Mouse (Mus musculus): ENCODE measurements around the gene Gm10024. TPM values are rescaled to one million over a fixed set of nuclear protein-coding genes. Genes with fewer than 3 reads are reported as not detected.
"Not testable (repeated sequence)": the region's sequence is repeated elsewhere in the genome, so short reads cannot be mapped to it uniquely, and the experiment has no call there.

Gene Gm10024
- polyA plus RNA-seq, 1 experiment from 2014 or later, result not detected

- DNase-seq (ENCODE audit: low spot score), result no peak
- H3K36me3 ChIP-seq (ENCODE audit: control insufficient read depth, insufficient read depth, low read length), result no peaks in the 10 kb centered on the region
- WGBS, result 80% methylated on average over 1 of the region's 1 CpGs
Observed at GRCm38 (mm10) chr10:77715507-77715906, 4.2 kb downstream of the Gm10024 start, which contains the start of gene Gm10142. TSS of gene Gm10142 (plus strand) at chr10:77715807.

GRCm38 (mm10) chr10:77720299-77720698, 9.0 kb downstream of the Gm10024 start, which contains the start of gene Krtap12-1:
TSS of gene Krtap12-1 (plus strand) at chr10:77720599.
- not testable (repeated sequence) for H3K9me3 ChIP-seq (ENCODE audit: control insufficient read depth, low read length); H3K4me3 ChIP-seq (ENCODE audit: low read depth, low read length); H3K9ac ChIP-seq (ENCODE audit: low read length); H3K4me1 ChIP-seq (replicated peaks; ENCODE audit: control insufficient read depth, insufficient read depth, low read length); ATAC-seq (replicated peaks; ENCODE audit: low FRiP score); H3K27ac ChIP-seq (ENCODE audit: low read depth, low read length); DNase-seq (ENCODE audit: low spot score); H3K36me3 ChIP-seq (ENCODE audit: control insufficient read depth, insufficient read depth, low read length); H3K27me3 ChIP-seq (ENCODE audit: control insufficient read depth, insufficient read depth, low read length); H3K4me2 ChIP-seq (ENCODE audit: low read depth, low read length, severe bottlenecking)
- WGBS, result 64% methylated on average over 1 of the region's 1 CpGs

More at GRCm38 (mm10) chr10:77715507-77715906, 4.2 kb downstream of the Gm10024 start, which contains the start of gene Gm10142:
- H3K4me2 ChIP-seq (ENCODE audit: low read depth, low read length, severe bottlenecking), result no peak within 1 kb of the TSS
- H3K27ac ChIP-seq (ENCODE audit: low read depth, low read length), result no peak within 1 kb of the TSS
- H3K9ac ChIP-seq (ENCODE audit: low read length), result no peak within 1 kb of the TSS
- no peaks in the 10 kb centered on the region for H3K4me1 ChIP-seq (replicated peaks; ENCODE audit: control insufficient read depth, insufficient read depth, low read length)
- H3K27me3 ChIP-seq (ENCODE audit: control insufficient read depth, insufficient read depth, low read length), result no peaks in the 10 kb centered on the region
- no peak for ATAC-seq (replicated peaks; ENCODE audit: low FRiP score)
- H3K9me3 ChIP-seq (ENCODE audit: control insufficient read depth, low read length), result no peaks in the 10 kb centered on the region
- H3K4me3 ChIP-seq (ENCODE audit: low read depth, low read length), result no peak within 1 kb of the TSS

GRCm38 (mm10) chr10:77724855-77725254, 13.6 kb downstream of the Gm10024 start:
- H3K27ac ChIP-seq (ENCODE audit: low read depth, low read length), result no peak overlapping the region
- H3K4me2 ChIP-seq (ENCODE audit: low read depth, low read length, severe bottlenecking), result no peak overlapping the region
- no peak for ATAC-seq (replicated peaks; ENCODE audit: low FRiP score)
- H3K4me3 ChIP-seq (ENCODE audit: low read depth, low read length), result no peak overlapping the region
- H3K27me3 ChIP-seq (ENCODE audit: control insufficient read depth, insufficient read depth, low read length), result no peaks in the 10 kb centered on the region
- no peaks in the 10 kb centered on the region for H3K9me3 ChIP-seq (ENCODE audit: control insufficient read depth, low read length)
- no peaks in the 10 kb centered on the region for H3K36me3 ChIP-seq (ENCODE audit: control insufficient read depth, insufficient read depth, low read length)
- no peaks in the 10 kb centered on the region for H3K4me1 ChIP-seq (replicated peaks; ENCODE audit: control insufficient read depth, insufficient read depth, low read length)
- no peak overlapping the region for H3K9ac ChIP-seq (ENCODE audit: low read length)
- no peak for DNase-seq (ENCODE audit: low spot score)
- WGBS, result 83% methylated on average over 8 of the region's 8 CpGs

GRCm38 (mm10) chr10:77726186-77726585, 14.9 kb downstream of the Gm10024 start, which contains the start of gene Gm10100:
TSS of gene Gm10100 (plus strand) at chr10:77726486.
- H3K27ac ChIP-seq (ENCODE audit: low read depth, low read length), result no peak within 1 kb of the TSS
- ATAC-seq (replicated peaks; ENCODE audit: low FRiP score) (no peak), DNase-seq (ENCODE audit: low spot score) (no peak)
- no peaks in the 10 kb centered on the region for H3K27me3 ChIP-seq (ENCODE audit: control insufficient read depth, insufficient read depth, low read length)
- no peak within 1 kb of the TSS for H3K4me2 ChIP-seq (ENCODE audit: low read depth, low read length, severe bottlenecking)
- no peaks in the 10 kb centered on the region for H3K4me1 ChIP-seq (replicated peaks; ENCODE audit: control insufficient read depth, insufficient read depth, low read length)
- H3K4me3 ChIP-seq (ENCODE audit: low read depth, low read length), result no peak within 1 kb of the TSS
- WGBS, result 52% methylated on average over 3 of the region's 3 CpGs
- H3K9ac ChIP-seq (ENCODE audit: low read length), result no peak within 1 kb of the TSS
- no peaks in the 10 kb centered on the region for H3K9me3 ChIP-seq (ENCODE audit: control insufficient read depth, low read length)
- no peaks in the 10 kb centered on the region for H3K36me3 ChIP-seq (ENCODE audit: control insufficient read depth, insufficient read depth, low read length)

- 67% methylated on average over 4 of the region's 4 CpGs for WGBS
- H3K27ac ChIP-seq (ENCODE audit: low read depth, low read length), result no peak overlapping the region
- no peak for ATAC-seq (replicated peaks; ENCODE audit: low FRiP score)
- no peaks in the 10 kb centered on the region for H3K9me3 ChIP-seq (ENCODE audit: control insufficient read depth, low read length)
- no peak overlapping the region for H3K9ac ChIP-seq (ENCODE audit: low read length)
- no peak overlapping the region for H3K4me2 ChIP-seq (ENCODE audit: low read depth, low read length, severe bottlenecking)
- DNase-seq (ENCODE audit: low spot score), result no peak
- H3K4me1 ChIP-seq (replicated peaks; ENCODE audit: control insufficient read depth, insufficient read depth, low read length), result no peaks in the 10 kb centered on the region
- no peaks in the 10 kb centered on the region for H3K27me3 ChIP-seq (ENCODE audit: control insufficient read depth, insufficient read depth, low read length)
- H3K36me3 ChIP-seq (ENCODE audit: control insufficient read depth, insufficient read depth, low read length), result no peaks in the 10 kb centered on the region
- H3K4me3 ChIP-seq (ENCODE audit: low read depth, low read length), result no peak overlapping the region
Observed at GRCm38 (mm10) chr10:77728280-77728679, 17.0 kb downstream of the Gm10024 start.

- no peak for ATAC-seq (replicated peaks; ENCODE audit: low FRiP score)
- no peak overlapping the region for H3K9ac ChIP-seq (ENCODE audit: low read length)
- H3K4me3 ChIP-seq (ENCODE audit: low read depth, low read length), result no peak overlapping the region
- H3K27me3 ChIP-seq (ENCODE audit: control insufficient read depth, insufficient read depth, low read length), result no peaks in the 10 kb centered on the region
- H3K4me2 ChIP-seq (ENCODE audit: low read depth, low read length, severe bottlenecking), result no peak overlapping the region
- no peak for DNase-seq (ENCODE audit: low spot score)
- H3K27ac ChIP-seq (ENCODE audit: low read depth, low read length), result no peak overlapping the region
- no peaks in the 10 kb centered on the region for H3K36me3 ChIP-seq (ENCODE audit: control insufficient read depth, insufficient read depth, low read length)
- H3K4me1 ChIP-seq (replicated peaks; ENCODE audit: control insufficient read depth, insufficient read depth, low read length), result no peaks in the 10 kb centered on the region
- H3K9me3 ChIP-seq (ENCODE audit: control insufficient read depth, low read length), result no peaks in the 10 kb centered on the region
- WGBS, result 63% methylated on average over 4 of the region's 4 CpGs
Observed at GRCm38 (mm10) chr10:77729241-77729640, 18.0 kb downstream of the Gm10024 start.

GRCm38 (mm10) chr10:77735928-77736327, 24.7 kb downstream of the Gm10024 start:
- WGBS, result 94% methylated on average over 1 of the region's 1 CpGs
- Histone ChIP-seq H3K9ac (ENCODE audit: low read length) (no peak overlapping the region), H3K4me2 (ENCODE audit: low read depth, low read length, severe bottlenecking) (no peak overlapping the region), H3K4me3 (ENCODE audit: low read depth, low read length) (no peak overlapping the region), H3K36me3 (ENCODE audit: control insufficient read depth, insufficient read depth, low read length) (no peaks in the 10 kb centered on the region), H3K4me1 (replicated peaks; ENCODE audit: control insufficient read depth, insufficient read depth, low read length) (no peaks in the 10 kb centered on the region), H3K9me3 (ENCODE audit: control insufficient read depth, low read length) (no peaks in the 10 kb centered on the region; the same call in 1 of the 2 replicates), H3K27ac (ENCODE audit: low read depth, low read length) (no peak overlapping the region), H3K27me3 (ENCODE audit: control insufficient read depth, insufficient read depth, low read length) (no peaks in the 10 kb centered on the region)
- no peak for ATAC-seq (replicated peaks; ENCODE audit: low FRiP score)
- no peak for DNase-seq (ENCODE audit: low spot score)

- Histone ChIP-seq H3K9ac (ENCODE audit: low read length) (no peak overlapping the region), H3K36me3 (ENCODE audit: control insufficient read depth, insufficient read depth, low read length) (no peaks in the 10 kb centered on the region), H3K27ac (ENCODE audit: low read depth, low read length) (no peak overlapping the region), H3K27me3 (ENCODE audit: control insufficient read depth, insufficient read depth, low read length) (no peaks in the 10 kb centered on the region), H3K9me3 (ENCODE audit: control insufficient read depth, low read length) (no peaks in the 10 kb centered on the region; the same call in 1 of the 2 replicates), H3K4me2 (ENCODE audit: low read depth, low read length, severe bottlenecking) (no peak overlapping the region), H3K4me3 (ENCODE audit: low read depth, low read length) (no peak overlapping the region), H3K4me1 (replicated peaks; ENCODE audit: control insufficient read depth, insufficient read depth, low read length) (no peaks in the 10 kb centered on the region)
- WGBS, result 91% methylated on average over 4 of the region's 4 CpGs
- ATAC-seq (replicated peaks; ENCODE audit: low FRiP score), result no peak
- DNase-seq (ENCODE audit: low spot score), result no peak
Observed at GRCm38 (mm10) chr10:77738929-77739328, 27.7 kb downstream of the Gm10024 start.

- H3K4me3 ChIP-seq (ENCODE audit: low read depth, low read length); H3K27ac ChIP-seq (ENCODE audit: low read depth, low read length); H3K27me3 ChIP-seq (ENCODE audit: control insufficient read depth, insufficient read depth, low read length); H3K4me1 ChIP-seq (replicated peaks; ENCODE audit: control insufficient read depth, insufficient read depth, low read length); H3K9me3 ChIP-seq (ENCODE audit: control insufficient read depth, low read length); H3K9ac ChIP-seq (ENCODE audit: low read length); ATAC-seq (replicated peaks; ENCODE audit: low FRiP score); H3K4me2 ChIP-seq (ENCODE audit: low read depth, low read length, severe bottlenecking); DNase-seq (ENCODE audit: low spot score); H3K36me3 ChIP-seq (ENCODE audit: control insufficient read depth, insufficient read depth, low read length): not testable (repeated sequence)
- 63% methylated on average over 4 of the region's 5 CpGs for WGBS
Observed at GRCm38 (mm10) chr10:77741924-77742688, 30.8 kb downstream of the Gm10024 start, which contains the start of gene Gm18596. TSS of gene Gm18596 (minus strand) at chr10:77742638.

Data from forebrain, embryonic 11.5 days (tissue).